ENCODE assay signal across 8 mouse cellular contexts in genomic region chr12:118457493-118458408, GRCm38 (mm10).
DNase-seq lines count a peak whose midpoint lies in the region; ATAC-seq and TF ChIP-seq lines count a peak whose summit lies in the region.

No protein-coding gene starts in this region.

- H3K27me3 ChIP-seq in embryonic facial prominence, embryonic 15.5 days = peaks cover 33% of the 10 kb centered on the region
- H3K27me3 ChIP-seq in liver, postnatal 0 days (ENCODE audit: insufficient read depth, low read length) = peaks cover 8% of the 10 kb centered on the region; the same call in 1 of the 2 replicates

- H3K27ac ChIP-seq in bone marrow, adult 2 months (ENCODE audit: control insufficient read depth, insufficient read depth, low read depth, low read length, poor library complexity) = no peak overlapping the region
- no peak overlapping the region for H3K27ac ChIP-seq in embryonic facial prominence, embryonic 15.5 days (replicated peaks)
- no peak overlapping the region for H3K27ac ChIP-seq in liver, postnatal 0 days (ENCODE audit: low read depth)
- peak overlapping the region; percentile 90 for H3K27ac ChIP-seq in olfactory bulb, adult 2 months (ENCODE audit: insufficient read depth, low read depth, low read length)

- peak overlapping the region; percentile 44 for H3K4me2 ChIP-seq in embryonic facial prominence, embryonic 15.5 days (replicated peaks)
- peak overlapping the region; percentile 51 for H3K4me2 ChIP-seq in liver, postnatal 0 days (ENCODE audit: low read depth, low read length)

- no peak overlapping the region for H3K4me3 ChIP-seq in bone marrow, adult 2 months (replicated peaks; ENCODE audit: control insufficient read depth, low read depth, low read length)
- H3K4me3 ChIP-seq in embryonic facial prominence, embryonic 15.5 days (replicated peaks) = peak overlapping the region; percentile 26
- 0 out of 2 replicates have a peak overlapping the region, but pooled peaks have one; percentile 5 for H3K4me3 ChIP-seq in liver, postnatal 0 days (ENCODE audit: low read depth, low read length)
- peak overlapping the region; percentile 20 for H3K4me3 ChIP-seq in olfactory bulb, adult 2 months (ENCODE audit: insufficient read depth, low read depth, low read length)

- TF ChIP-seq POLR2A in bone marrow, adult 2 months (IDR thresholded peaks at IDR 0.05; ENCODE audit: borderline replicate concordance, control insufficient read depth, low read depth, low read length) = no peak
- no peak for TF ChIP-seq POLR2A in olfactory bulb, adult 2 months (IDR thresholded peaks at IDR 0.05; ENCODE audit: insufficient read depth, low read depth, low read length)

- ATAC-seq in embryonic facial prominence, embryonic 15.5 days (ENCODE audit: insufficient number of reproducible peaks, low FRiP score, low TSS enrichment, low read depth) = peak; percentile 76; the same call in 1 of the 2 replicates
- ATAC-seq in liver, postnatal 0 days = peak; percentile 55

- H3K36me3 ChIP-seq in embryonic facial prominence, embryonic 15.5 days = no peaks in the 10 kb centered on the region
- no peaks in the 10 kb centered on the region for H3K36me3 ChIP-seq in liver, postnatal 0 days (replicated peaks; ENCODE audit: insufficient read depth, low read length)

- H3K9me3 ChIP-seq in embryonic facial prominence, embryonic 15.5 days (replicated peaks) = no peaks in the 10 kb centered on the region
- no peaks in the 10 kb centered on the region for H3K9me3 ChIP-seq in liver, postnatal 0 days (ENCODE audit: low read length)

- intact Hi-C loops in heart, postnatal 36 days (cut with DNase I) = loop anchor here (1.0 to 5.0 kb wide), 3 partner anchors 380 to 400 kb away; no protein-coding TSS in a partner anchor

- 15% methylated on average over 36 of the region's 36 CpGs for WGBS in bone marrow, adult 2 months
- WGBS in embryonic facial prominence, embryonic 15.5 days = 11% methylated on average over 36 of the region's 36 CpGs
- 12% methylated on average over 36 of the region's 36 CpGs for WGBS in liver, postnatal 0 days (ENCODE audit: insufficient replicate concordance)
- WGBS in olfactory bulb, adult 2 months = 7% methylated on average over 36 of the region's 36 CpGs

- H3K4me1 ChIP-seq in bone marrow, adult 2 months (ENCODE audit: control insufficient read depth, insufficient read depth, low read length) = no peaks in the 10 kb centered on the region
- H3K4me1 ChIP-seq in embryonic facial prominence, embryonic 15.5 days = 0 out of 2 replicates have a peak, but pooled peaks cover 7% of the 10 kb centered on the region
- H3K4me1 ChIP-seq in liver, postnatal 0 days (ENCODE audit: insufficient read depth) = no peaks in the 10 kb centered on the region
- no peaks in the 10 kb centered on the region for H3K4me1 ChIP-seq in olfactory bulb, adult 2 months (ENCODE audit: control insufficient read depth, insufficient read depth, low read length)

- no peak for TF ChIP-seq EP300 in liver, postnatal 0 days (IDR thresholded peaks at IDR 0.05; ENCODE audit: low read depth)

- peak; percentile 36 for DNase-seq in CD4-positive, CD25-positive, alpha-beta regulatory T cell, adult 2 months (ENCODE audit: low read depth, low spot score)
- peak; percentile 45 to 50 for DNase-seq in heart, postnatal 36 days
- DNase-seq in layer of hippocampus, adult 18-20 months (ENCODE audit: low spot score in 2 of 2) = peak; percentile 25 to 82
- peak; percentile 68 for DNase-seq in liver, postnatal 0 days
- DNase-seq in urinary bladder, postnatal 10 days (ENCODE audit: low spot score) = peak; percentile 15

- peak; percentile 38; the same call in 1 of the 2 replicates for TF ChIP-seq CTCF in bone marrow, adult 2 months (IDR thresholded peaks at IDR 0.05; ENCODE audit: control insufficient read depth, insufficient read depth, low read length)
- TF ChIP-seq CTCF in liver, postnatal 0 days (IDR thresholded peaks at IDR 0.05; ENCODE audit: low read depth) = peak; percentile 71
- TF ChIP-seq CTCF in olfactory bulb, adult 2 months (IDR thresholded peaks at IDR 0.05; ENCODE audit: insufficient read depth, low read depth, low read length) = peak; percentile 84

- H3K9ac ChIP-seq in embryonic facial prominence, embryonic 15.5 days = no peak overlapping the region
- no peak overlapping the region for H3K9ac ChIP-seq in liver, postnatal 0 days (replicated peaks)

Comparison
In these comparisons a context has a peak if more than half of its experiments do, and no peak if none do; other contexts are left out.
1. DNase-seq: peak in every context shown above with its lines; median percentile 68 in liver, postnatal 0 days; 54 in layer of hippocampus, adult 18-20 months; 48 in heart, postnatal 36 days; 36 in CD4-positive, CD25-positive, alpha-beta regulatory T cell, adult 2 months; 15 in urinary bladder, postnatal 10 days.